10 mouse cellular contexts compared by ENCODE assay signal in genomic region chr11:98021118-98021517, GRCm38 (mm10). TPM values are rescaled to one million over a fixed set of nuclear protein-coding genes. Genes with fewer than 3 reads are reported as not detected.
DNase-seq lines count a peak whose midpoint lies in the region; ATAC-seq and TF ChIP-seq lines count a peak whose summit lies in the region.
"Had no signal": no experiment of that assay in that cellular context is flagged by ENCODE, and none has a peak within 500 bp of the region (broad histone marks: within the 10 kb centered on the region; RNA-seq: fewer than 3 reads in every experiment).

No protein-coding gene starts in this region.

- no peak overlapping the region; the same call in 1 of the 2 replicates for H3K9ac ChIP-seq in forebrain, embryonic 11.5 days (ENCODE audit: low read length)
- H3K9ac ChIP-seq in intestine, embryonic 14.5 days (ENCODE audit: low read length): no peak overlapping the region; the same call in 1 of the 2 replicates
- H3K9ac ChIP-seq in neural tube, embryonic 12.5 days: peak overlapping the region; percentile 88

- TF ChIP-seq CTCF in layer of hippocampus, adult 2 months (conservative IDR thresholded peaks at IDR 0.05): no peak

- peak overlapping the region; percentile 94 for H3K4me2 ChIP-seq in forebrain, embryonic 11.5 days (ENCODE audit: low read depth, low read length, severe bottlenecking)
- H3K4me2 ChIP-seq in intestine, embryonic 14.5 days (ENCODE audit: low read length): peak overlapping the region; percentile 92
- H3K4me2 ChIP-seq in neural tube, embryonic 12.5 days (replicated peaks): peak overlapping the region; percentile 82

- H3K27ac ChIP-seq in layer of hippocampus, adult 2 months: peak overlapping the region; percentile 96
- no peak overlapping the region for H3K27ac ChIP-seq in forebrain, embryonic 11.5 days (ENCODE audit: low read depth, low read length)
- H3K27ac ChIP-seq in intestine, embryonic 14.5 days (ENCODE audit: low read depth): 0 out of 2 replicates have a peak overlapping the region, but pooled peaks have one; percentile 4
- H3K27ac ChIP-seq in neural tube, embryonic 12.5 days: no peak overlapping the region

- peak overlapping the region; percentile 99 for H3K4me3 ChIP-seq in layer of hippocampus, adult 2 months
- peak overlapping the region; percentile 77 for H3K4me3 ChIP-seq in forebrain, embryonic 11.5 days (ENCODE audit: low read depth, low read length)
- H3K4me3 ChIP-seq in intestine, embryonic 14.5 days (ENCODE audit: low read depth, low read length): peak overlapping the region; percentile 80
- peak overlapping the region; percentile 86 for H3K4me3 ChIP-seq in neural tube, embryonic 12.5 days

- no peaks in the 10 kb centered on the region for H3K9me3 ChIP-seq in forebrain, embryonic 11.5 days (ENCODE audit: control insufficient read depth, low read length)
- no peaks in the 10 kb centered on the region for H3K9me3 ChIP-seq in intestine, embryonic 14.5 days (ENCODE audit: control insufficient read depth, low read length)
- no peaks in the 10 kb centered on the region for H3K9me3 ChIP-seq in neural tube, embryonic 12.5 days
- H3K9me3 ChIP-seq: megakaryocyte, embryonic 14.5 days had no signal

- no peak for ATAC-seq in forebrain, embryonic 11.5 days (replicated peaks; ENCODE audit: low FRiP score)
- ATAC-seq in intestine, embryonic 14.5 days (replicated peaks; ENCODE audit: low FRiP score, low TSS enrichment, low read depth): no peak
- no peak for ATAC-seq in neural tube, embryonic 12.5 days (ENCODE audit: low FRiP score, low read depth)

- WGBS in forebrain, embryonic 11.5 days: 60% methylated on average over 2 of the region's 2 CpGs
- 49% methylated on average over 2 of the region's 2 CpGs for WGBS in intestine, embryonic 14.5 days
- WGBS in neural tube, embryonic 12.5 days: 64% methylated on average over 2 of the region's 2 CpGs

- DNase-seq in layer of hippocampus, adult 2 months (ENCODE audit: low spot score in 2 of 2): no peak
- no peak for DNase-seq in layer of hippocampus, adult 11-12 months (ENCODE audit: low spot score)
- DNase-seq in forebrain, embryonic 11.5 days (ENCODE audit: low spot score): no peak
- no peak for DNase-seq in intestine, embryonic 14.5 days (ENCODE audit: low spot score)
- no peak for DNase-seq in c-Kit-positive CD71-positive TER-119-positive erythroid progenitor cells, embryonic 14.5 days (ENCODE audit: low spot score)
- DNase-seq in adrenal gland, adult 2 months: no peak
- no peak for DNase-seq in right cerebral cortex, adult 18-20 months
- DNase-seq: spleen, adult 18-20 months had no signal

- H3K4me1 ChIP-seq in forebrain, embryonic 11.5 days (replicated peaks; ENCODE audit: control insufficient read depth, insufficient read depth, low read length): peaks cover 20% of the 10 kb centered on the region
- peaks cover 27% of the 10 kb centered on the region for H3K4me1 ChIP-seq in intestine, embryonic 14.5 days (replicated peaks; ENCODE audit: control insufficient read depth, insufficient read depth, low read length)
- H3K4me1 ChIP-seq in neural tube, embryonic 12.5 days: peaks cover 52% of the 10 kb centered on the region

- no peaks in the 10 kb centered on the region for H3K27me3 ChIP-seq in forebrain, embryonic 11.5 days (ENCODE audit: control insufficient read depth, insufficient read depth, low read length)
- no peaks in the 10 kb centered on the region for H3K27me3 ChIP-seq in intestine, embryonic 14.5 days (replicated peaks; ENCODE audit: control insufficient read depth, insufficient read depth, low read length)
- no peaks in the 10 kb centered on the region for H3K27me3 ChIP-seq in neural tube, embryonic 12.5 days (replicated peaks)

- no peaks in the 10 kb centered on the region for H3K36me3 ChIP-seq in forebrain, embryonic 11.5 days (ENCODE audit: control insufficient read depth, insufficient read depth, low read length)
- 0 out of 2 replicates have a peak, but pooled peaks cover 7% of the 10 kb centered on the region for H3K36me3 ChIP-seq in intestine, embryonic 14.5 days (ENCODE audit: control insufficient read depth, insufficient read depth, low read length)
- H3K36me3 ChIP-seq in neural tube, embryonic 12.5 days: peaks cover 23% of the 10 kb centered on the region

RNA-seq across cellular contexts. Expression of gene Cacnb1, which starts 1.7 kb away (rescaled TPM):
- 100 to 1,000 TPM; 139 to 142 TPM for total RNA-seq in layer of hippocampus, adult 2 months (2021)
- polyA plus RNA-seq in forebrain, embryonic 11.5 days (2014; fragmentation: Nextera tagmentation; extraction: Ambion mirVana): 9.6 and 11.1 TPM in 2 replicates
- polyA plus RNA-seq in intestine, embryonic 14.5 days (2014; fragmentation: Nextera tagmentation; extraction: Ambion mirVana): 7.5 and 8.0 TPM in 2 replicates
- polyA plus RNA-seq in neural tube, embryonic 12.5 days (2016; fragmentation: Nextera tagmentation; extraction: Ambion mirVana): 38.2 and 40.9 TPM in 2 replicates
- 1 to 10 TPM; 6.9 to 9.6 TPM for total RNA-seq in adrenal gland, adult 2 months (2021)
- polyA plus RNA-seq in adrenal gland, adult 2 months (2012; rRNA removed): 14.4 and 14.5 TPM in 2 replicates

RNA-seq across cellular contexts. Expression of gene Rpl19, which starts 5.4 kb away (rescaled TPM):
- total RNA-seq in layer of hippocampus, adult 2 months (2021): 100 to 1,000 TPM; 615 to 621 TPM
- 897 and 919 TPM in 2 replicates for polyA plus RNA-seq in forebrain, embryonic 11.5 days (2014; fragmentation: Nextera tagmentation; extraction: Ambion mirVana)
- 1,242 TPM in 2 replicates for polyA plus RNA-seq in intestine, embryonic 14.5 days (2014; fragmentation: Nextera tagmentation; extraction: Ambion mirVana)
- polyA plus RNA-seq in neural tube, embryonic 12.5 days (2016; fragmentation: Nextera tagmentation; extraction: Ambion mirVana): 709 and 737 TPM in 2 replicates
- total RNA-seq in adrenal gland, adult 2 months (2021): 1,000 to 10,000 TPM; 1,223 to 1,284 TPM
- 128 and 129 TPM in 2 replicates for polyA plus RNA-seq in adrenal gland, adult 2 months (2012; rRNA removed)

RNA-seq across cellular contexts. Expression of gene Arl5c, which starts 25.1 kb away (rescaled TPM):
- total RNA-seq in layer of hippocampus, adult 2 months (2021): 1 to 10 TPM; 1.4 to 1.7 TPM
- 10.4 and 12.3 TPM in 2 replicates for polyA plus RNA-seq in forebrain, embryonic 11.5 days (2014; fragmentation: Nextera tagmentation; extraction: Ambion mirVana)
- 9.6 and 13.8 TPM in 2 replicates for polyA plus RNA-seq in intestine, embryonic 14.5 days (2014; fragmentation: Nextera tagmentation; extraction: Ambion mirVana)
- 6.8 and 8.6 TPM in 2 replicates for polyA plus RNA-seq in neural tube, embryonic 12.5 days (2016; fragmentation: Nextera tagmentation; extraction: Ambion mirVana)
- 1 to 10 TPM in 1 of 2 experiments, under 1 TPM in 1; 0.29 to 1.2 TPM for total RNA-seq in adrenal gland, adult 2 months (2021)
- polyA plus RNA-seq in adrenal gland, adult 2 months (2012; rRNA removed): 0.43 and 0.87 TPM in 2 replicates

RNA-seq across cellular contexts. Expression of gene Stac2, which starts 32.1 kb away (rescaled TPM):
- 10 to 100 TPM; 50.2 to 50.8 TPM for total RNA-seq in layer of hippocampus, adult 2 months (2021)
- 0.81 and 0.86 TPM in 2 replicates for polyA plus RNA-seq in forebrain, embryonic 11.5 days (2014; fragmentation: Nextera tagmentation; extraction: Ambion mirVana)
- polyA plus RNA-seq in intestine, embryonic 14.5 days (2014; fragmentation: Nextera tagmentation; extraction: Ambion mirVana): 0.35 and 0.43 TPM in 2 replicates
- 10.2 and 11.2 TPM in 2 replicates for polyA plus RNA-seq in neural tube, embryonic 12.5 days (2016; fragmentation: Nextera tagmentation; extraction: Ambion mirVana)
- total RNA-seq in adrenal gland, adult 2 months (2021): 1 to 10 TPM; 3.6 to 4.0 TPM
- polyA plus RNA-seq in adrenal gland, adult 2 months (2012; rRNA removed): 0.71 and 0.83 TPM in 2 replicates

RNA-seq across cellular contexts. Expression of gene Plxdc1, which starts 34.9 kb away (rescaled TPM):
- total RNA-seq in layer of hippocampus, adult 2 months (2021): 10 to 100 TPM in 1 of 2 experiments, 1 to 10 TPM in 1; 9.0 to 10.3 TPM
- polyA plus RNA-seq in forebrain, embryonic 11.5 days (2014; fragmentation: Nextera tagmentation; extraction: Ambion mirVana): 0.20 TPM in 1 of 2 replicates, not detected in the other
- 0.09 and 0.30 TPM in 2 replicates for polyA plus RNA-seq in intestine, embryonic 14.5 days (2014; fragmentation: Nextera tagmentation; extraction: Ambion mirVana)
- 0.24 and 0.68 TPM in 2 replicates for polyA plus RNA-seq in neural tube, embryonic 12.5 days (2016; fragmentation: Nextera tagmentation; extraction: Ambion mirVana)
- 10 to 100 TPM; 17.5 to 22.2 TPM for total RNA-seq in adrenal gland, adult 2 months (2021)
- 11.0 and 13.7 TPM in 2 replicates for polyA plus RNA-seq in adrenal gland, adult 2 months (2012; rRNA removed)

Comparison
In these comparisons a context has a peak if more than half of its experiments do, and no peak if none do; other contexts are left out.
1. H3K27ac ChIP-seq: peak in layer of hippocampus, adult 2 months (single experiment) and intestine, embryonic 14.5 days (single experiment); none in forebrain, embryonic 11.5 days (single experiment) and neural tube, embryonic 12.5 days (single experiment).
2. Peak in every context shown above with its lines, with median percentiles within 50 percentile points of each other: H3K4me3 ChIP-seq and H3K4me2 ChIP-seq.